Mouse (Mus musculus) neural tube, embryonic 10.5 days (tissue): ENCODE measurements around the gene Tnfrsf4.

Experiments
- DNase-seq: peaks from one replicate; pipeline ENCODE4 v3.0.0-alpha.2; 2017; ENCODE audit warnings: low spot score; ENCODE audit errors: extremely low spot score

The Tnfrsf4 gene

GRCm38 (mm10) chr4:156013637-156014036, at the start of gene Tnfrsf4:
TSS of gene Tnfrsf4 (plus strand) at chr4:156013843.
- DNase-seq = no peak

GRCm38 (mm10) chr4:155964396-155964795, 49.2 kb upstream of the Tnfrsf4 start:
- DNase-seq = no peak

- DNase-seq = no peak
Measured at GRCm38 (mm10) chr4:155969043-155969653, 44.5 kb upstream of the Tnfrsf4 start.

- DNase-seq = no peak
Measured at GRCm38 (mm10) chr4:155970286-155970685, 43.4 kb upstream of the Tnfrsf4 start.

- no peak for DNase-seq
Measured at GRCm38 (mm10) chr4:155972651-155973050, 41.0 kb upstream of the Tnfrsf4 start.

- DNase-seq = no peak
Measured at GRCm38 (mm10) chr4:155973239-155973638, 40.4 kb upstream of the Tnfrsf4 start.

GRCm38 (mm10) chr4:155981436-155982082, 32.1 kb upstream of the Tnfrsf4 start:
- DNase-seq = no peak

GRCm38 (mm10) chr4:155983788-155984187, 29.9 kb upstream of the Tnfrsf4 start:
- DNase-seq = no peak

- no peak for DNase-seq
Measured at GRCm38 (mm10) chr4:155991211-155991907, 22.3 kb upstream of the Tnfrsf4 start.

- no peak for DNase-seq
Measured at GRCm38 (mm10) chr4:155991908-155992230, 21.8 kb upstream of the Tnfrsf4 start.

GRCm38 (mm10) chr4:155992241-155992905, 21.3 kb upstream of the Tnfrsf4 start, which contains the start of the genes B3galt6 and Sdf4:
TSS of gene B3galt6 (minus strand) at chr4:155992649.
TSS of gene Sdf4 (plus strand) at chr4:155992872.
- DNase-seq = peak; percentile 85

- peak; percentile 99 for DNase-seq
Measured at GRCm38 (mm10) chr4:155992906-155993547, 20.6 kb upstream of the Tnfrsf4 start.

GRCm38 (mm10) chr4:155993606-155994005, 20.0 kb upstream of the Tnfrsf4 start:
- no peak for DNase-seq

GRCm38 (mm10) chr4:156004109-156004508, 9.5 kb upstream of the Tnfrsf4 start:
- no peak for DNase-seq

- no peak for DNase-seq
Measured at GRCm38 (mm10) chr4:156008369-156008768, 5.3 kb upstream of the Tnfrsf4 start.

- no peak for DNase-seq
Measured at GRCm38 (mm10) chr4:156014436-156014835, 793 bp downstream of the Tnfrsf4 start.

- DNase-seq = no peak
Measured at GRCm38 (mm10) chr4:156019771-156020170, 6.1 kb downstream of the Tnfrsf4 start.

- no peak for DNase-seq
Measured at GRCm38 (mm10) chr4:156021381-156021780, 7.7 kb downstream of the Tnfrsf4 start.

GRCm38 (mm10) chr4:156021942-156022419, 8.3 kb downstream of the Tnfrsf4 start:
- DNase-seq = no peak

- no peak for DNase-seq
Measured at GRCm38 (mm10) chr4:156023520-156023919, 9.9 kb downstream of the Tnfrsf4 start.

- no peak for DNase-seq
Measured at GRCm38 (mm10) chr4:156024184-156024583, 10.5 kb downstream of the Tnfrsf4 start.
